25 mouse cellular contexts compared by ENCODE assay signal in genomic region chr17:77593807-77594206, GRCm38 (mm10).
DNase-seq lines count a peak whose midpoint lies in the region; ATAC-seq and TF ChIP-seq lines count a peak whose summit lies in the region.
"Had no signal": no experiment of that assay in that cellular context is flagged by ENCODE, and none has a peak within 500 bp of the region (broad histone marks: within the 10 kb centered on the region; RNA-seq: fewer than 3 reads in every experiment).

No protein-coding gene starts in this region.

- H3K4me2 ChIP-seq in embryonic facial prominence, embryonic 13.5 days: no peak overlapping the region
- H3K4me2 ChIP-seq in midbrain, embryonic 14.5 days (ENCODE audit: low read length): no peak overlapping the region
- H3K4me2 ChIP-seq in midbrain, embryonic 13.5 days (replicated peaks): no peak overlapping the region
- H3K4me2 ChIP-seq: embryonic facial prominence, embryonic 12.5 days; forebrain, embryonic 12.5 days; heart, embryonic 13.5 days; hindbrain, embryonic 14.5 days had no signal

- 64% methylated on average over 4 of the region's 4 CpGs for WGBS in embryonic facial prominence, embryonic 13.5 days
- 78% methylated on average over 4 of the region's 4 CpGs for WGBS in embryonic facial prominence, embryonic 10.5 days
- WGBS in midbrain, embryonic 14.5 days: 43% methylated on average over 4 of the region's 4 CpGs
- 63% methylated on average over 4 of the region's 4 CpGs for WGBS in midbrain, embryonic 13.5 days

- no peak for TF ChIP-seq CTCF in brain, embryonic 14.5 days (IDR thresholded peaks at IDR 0.05; ENCODE audit: borderline replicate concordance, extremely low read depth, insufficient read depth, insufficient read length)

- no peak overlapping the region for H3K27ac ChIP-seq in embryonic facial prominence, embryonic 13.5 days
- H3K27ac ChIP-seq in embryonic facial prominence, embryonic 10.5 days (replicated peaks): no peak overlapping the region
- H3K27ac ChIP-seq in midbrain, embryonic 14.5 days (replicated peaks; ENCODE audit: low read depth, low read length): no peak overlapping the region
- H3K27ac ChIP-seq in midbrain, embryonic 13.5 days: no peak overlapping the region
- H3K27ac ChIP-seq: embryonic facial prominence, embryonic 12.5 days; forebrain, embryonic 12.5 days; heart, adult 2 months; heart, embryonic 10.5 days; heart, embryonic 13.5 days; hindbrain, embryonic 14.5 days; hindbrain, postnatal 0 days had no signal

- H3K4me1 ChIP-seq in embryonic facial prominence, embryonic 13.5 days: no peaks in the 10 kb centered on the region
- H3K4me1 ChIP-seq in embryonic facial prominence, embryonic 10.5 days: no peaks in the 10 kb centered on the region
- H3K4me1 ChIP-seq in midbrain, embryonic 14.5 days (ENCODE audit: control insufficient read depth, insufficient read depth, low read length): 0 out of 2 replicates have a peak, but pooled peaks cover 2% of the 10 kb centered on the region
- H3K4me1 ChIP-seq in midbrain, embryonic 13.5 days (replicated peaks): no peaks in the 10 kb centered on the region
- H3K4me1 ChIP-seq: embryonic facial prominence, embryonic 12.5 days; forebrain, embryonic 12.5 days; heart, embryonic 10.5 days; heart, embryonic 13.5 days had no signal

- no peak overlapping the region for H3K9ac ChIP-seq in embryonic facial prominence, embryonic 13.5 days
- H3K9ac ChIP-seq in midbrain, embryonic 14.5 days (replicated peaks; ENCODE audit: low read length): no peak overlapping the region
- no peak overlapping the region for H3K9ac ChIP-seq in midbrain, embryonic 13.5 days (replicated peaks)
- H3K9ac ChIP-seq: embryonic facial prominence, embryonic 12.5 days; forebrain, embryonic 12.5 days; heart, embryonic 13.5 days; hindbrain, embryonic 14.5 days had no signal

- ATAC-seq in embryonic facial prominence, embryonic 13.5 days (ENCODE audit: insufficient number of reproducible peaks, insufficient read depth, low FRiP score, low TSS enrichment, low read depth): peak; percentile 62; the same call in 1 of the 2 replicates
- ATAC-seq in midbrain, embryonic 14.5 days (ENCODE audit: low FRiP score, low TSS enrichment): no peak; the same call in 1 of the 2 replicates
- no peak for ATAC-seq in midbrain, embryonic 13.5 days
- ATAC-seq: activated CD4-positive, CD25-positive, alpha-beta regulatory T cell, adult 4 months; forebrain, embryonic 16.5 days; hindbrain, postnatal 0 days; inflammation-experienced regulatory T-cells, adult 6 months had no signal

- no peak overlapping the region for H3K4me3 ChIP-seq in embryonic facial prominence, embryonic 13.5 days
- H3K4me3 ChIP-seq in embryonic facial prominence, embryonic 10.5 days: no peak overlapping the region
- H3K4me3 ChIP-seq in midbrain, embryonic 14.5 days (replicated peaks; ENCODE audit: low read depth, low read length): no peak overlapping the region
- H3K4me3 ChIP-seq in midbrain, embryonic 13.5 days (replicated peaks): no peak overlapping the region
- H3K4me3 ChIP-seq: embryonic facial prominence, embryonic 12.5 days; forebrain, embryonic 12.5 days; heart, adult 2 months; heart, embryonic 10.5 days; heart, embryonic 13.5 days had no signal

- no peak for DNase-seq in embryonic facial prominence, embryonic 10.5 days (ENCODE audit: low spot score)
- peak; percentile 12 for DNase-seq in midbrain, embryonic 14.5 days
- DNase-seq in brain, embryonic 14.5 days (ENCODE audit: low read depth): peak; percentile 32
- no peak for DNase-seq in urinary bladder, adult 2 months (ENCODE audit: low spot score)
- DNase-seq: adrenal gland, adult 8-10 months; adrenal gland, postnatal 25 days; cerebellum, adult 18-20 months; cerebellum, adult 9-10 months; cerebellum, postnatal 14 days; gastrocnemius, postnatal 10 days; gastrocnemius, postnatal 36 days; heart, adult 2 months; heart, postnatal 14 days; heart, postnatal 4 days had no signal

- no peaks in the 10 kb centered on the region for H3K9me3 ChIP-seq in embryonic facial prominence, embryonic 13.5 days
- H3K9me3 ChIP-seq in embryonic facial prominence, embryonic 10.5 days: no peaks in the 10 kb centered on the region
- H3K9me3 ChIP-seq in midbrain, embryonic 14.5 days (ENCODE audit: control insufficient read depth, low read length): no peaks in the 10 kb centered on the region
- H3K9me3 ChIP-seq in midbrain, embryonic 13.5 days: no peaks in the 10 kb centered on the region
- H3K9me3 ChIP-seq: embryonic facial prominence, embryonic 12.5 days; forebrain, embryonic 12.5 days; heart, embryonic 10.5 days; heart, embryonic 13.5 days had no signal

- H3K36me3 ChIP-seq in embryonic facial prominence, embryonic 13.5 days: no peaks in the 10 kb centered on the region
- no peaks in the 10 kb centered on the region for H3K36me3 ChIP-seq in embryonic facial prominence, embryonic 10.5 days (replicated peaks)
- H3K36me3 ChIP-seq in midbrain, embryonic 14.5 days (ENCODE audit: control insufficient read depth, insufficient read depth, low read length): no peaks in the 10 kb centered on the region
- H3K36me3 ChIP-seq in midbrain, embryonic 13.5 days: no peaks in the 10 kb centered on the region
- H3K36me3 ChIP-seq: embryonic facial prominence, embryonic 12.5 days; forebrain, embryonic 12.5 days; heart, embryonic 10.5 days; heart, embryonic 13.5 days had no signal

- no peaks in the 10 kb centered on the region for H3K27me3 ChIP-seq in embryonic facial prominence, embryonic 13.5 days
- no peaks in the 10 kb centered on the region for H3K27me3 ChIP-seq in embryonic facial prominence, embryonic 10.5 days (replicated peaks; ENCODE audit: low read depth, poor library complexity, severe bottlenecking)
- H3K27me3 ChIP-seq in midbrain, embryonic 14.5 days (ENCODE audit: control insufficient read depth, insufficient read depth, low read length): no peaks in the 10 kb centered on the region
- H3K27me3 ChIP-seq in midbrain, embryonic 13.5 days: no peaks in the 10 kb centered on the region
- H3K27me3 ChIP-seq: embryonic facial prominence, embryonic 12.5 days; forebrain, embryonic 12.5 days; heart, embryonic 13.5 days had no signal

- TF ChIP-seq POLR2A in brain, embryonic 14.5 days (IDR thresholded peaks at IDR 0.05; ENCODE audit: borderline replicate concordance, extremely low read depth, insufficient read depth, insufficient read length, poor library complexity, severe bottlenecking): no peak

Comparison
In these comparisons a context has a peak if more than half of its experiments do, and no peak if none do; other contexts are left out.
1. DNase-seq: peak in midbrain, embryonic 14.5 days (single experiment) and brain, embryonic 14.5 days (single experiment); none in embryonic facial prominence, embryonic 10.5 days (single experiment) and urinary bladder, adult 2 months (single experiment).